Mouse (Mus musculus): ENCODE results near the gene Uqcr11. TPM values are rescaled to one million over a fixed set of nuclear protein-coding genes. Genes with fewer than 3 reads are reported as not detected.

Gene Uqcr11
- polyA plus RNA-seq, 1 experiment from 2014 or later = 790 TPM

DNA sequence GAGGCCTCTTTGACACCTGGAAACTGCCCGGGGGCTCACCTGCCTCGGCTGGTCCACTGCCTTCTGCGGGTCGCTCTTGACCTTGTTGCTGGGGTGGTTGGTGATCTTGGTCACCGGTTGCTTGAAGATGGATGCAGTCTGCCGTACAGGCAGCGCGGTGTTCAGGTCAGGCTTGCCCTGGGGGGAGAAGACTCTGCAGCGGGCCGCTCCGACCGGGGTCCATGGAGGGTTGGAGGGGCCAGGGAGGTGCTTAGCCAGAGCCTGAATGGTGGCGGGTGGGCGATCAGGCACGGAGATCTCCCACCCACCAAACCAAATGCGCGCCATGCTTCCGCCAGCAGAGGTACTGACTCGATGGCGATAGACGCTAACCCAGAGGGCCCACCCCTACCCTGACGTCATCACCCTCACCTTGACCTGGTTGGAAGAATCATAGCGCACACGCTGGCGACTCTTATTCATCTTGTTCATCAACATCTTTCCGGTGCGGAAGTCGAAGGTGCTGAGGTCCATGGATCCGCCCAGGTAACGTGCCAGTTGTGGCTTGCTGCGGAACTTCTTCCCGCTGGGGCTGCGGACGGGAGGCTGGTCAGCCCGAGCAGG is 11.5 kb downstream of the Uqcr11 start:
- Histone ChIP-seq H3K36me3 (peaks cover 70% of the 10 kb centered on the region), H3K27me3 (no peaks in the 10 kb centered on the region), H3K4me2 (no peak overlapping the region), H3K27ac (no peak overlapping the region), H3K9ac (no peak overlapping the region), H3K4me1 (peaks cover 24% of the 10 kb centered on the region), H3K9me3 (replicated peaks) (no peaks in the 10 kb centered on the region), H3K4me3 (replicated peaks) (no peak overlapping the region)
- ATAC-seq (replicated peaks; ENCODE audit: low FRiP score) = no peak
- 92% methylated on average over 35 of the region's 35 CpGs for WGBS

GRCm38 (mm10) chr10:80392687-80393086 is 13.9 kb downstream of the Uqcr11 start:
- Histone ChIP-seq H3K27ac (no peak overlapping the region), H3K27me3 (no peaks in the 10 kb centered on the region), H3K9me3 (replicated peaks) (no peaks in the 10 kb centered on the region), H3K4me1 (peaks cover 31% of the 10 kb centered on the region), H3K4me2 (no peak overlapping the region), H3K4me3 (replicated peaks) (no peak overlapping the region), H3K36me3 (peaks cover 73% of the 10 kb centered on the region), H3K9ac (no peak overlapping the region)
- ATAC-seq (replicated peaks; ENCODE audit: low FRiP score) = no peak
- 88% methylated on average over 5 of the region's 5 CpGs for WGBS

DNA sequence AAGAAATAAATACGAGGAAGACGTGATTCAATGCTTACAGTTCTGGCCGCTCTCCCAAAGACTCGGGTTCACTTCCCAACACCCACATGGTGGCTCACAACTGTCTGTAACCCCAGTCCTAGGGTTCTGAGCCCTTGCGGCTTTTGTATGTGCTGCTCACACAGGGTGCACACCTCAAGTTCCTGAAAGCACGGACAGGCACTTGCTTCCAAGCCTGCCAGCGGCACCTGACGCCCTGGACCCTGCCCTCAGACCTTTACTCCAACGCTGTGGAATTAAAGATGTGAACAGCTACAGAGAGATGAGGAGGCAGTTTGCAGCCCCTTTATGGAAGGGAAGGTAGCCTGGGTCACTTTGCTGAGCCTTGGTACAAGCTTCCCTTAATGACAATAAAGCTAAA is 15.9 kb downstream of the Uqcr11 start:
- H3K36me3 ChIP-seq = peaks cover 59% of the 10 kb centered on the region
- no peak overlapping the region for H3K4me2 ChIP-seq
- no peak overlapping the region for H3K9ac ChIP-seq
- no peak overlapping the region for H3K4me3 ChIP-seq (replicated peaks)
- no peaks in the 10 kb centered on the region for H3K9me3 ChIP-seq (replicated peaks)
- peaks cover 21% of the 10 kb centered on the region for H3K4me1 ChIP-seq
- no peak overlapping the region for H3K27ac ChIP-seq
- H3K27me3 ChIP-seq = no peaks in the 10 kb centered on the region
- ATAC-seq (replicated peaks; ENCODE audit: low FRiP score) = no peak
- WGBS = 83% methylated on average over 9 of the region's 9 CpGs

- no peak overlapping the region for H3K4me2 ChIP-seq
- no peak overlapping the region for H3K27ac ChIP-seq
- no peak for ATAC-seq (replicated peaks; ENCODE audit: low FRiP score)
- no peaks in the 10 kb centered on the region for H3K9me3 ChIP-seq (replicated peaks)
- peaks cover 35% of the 10 kb centered on the region for H3K4me1 ChIP-seq
- H3K36me3 ChIP-seq = peaks cover 51% of the 10 kb centered on the region
- WGBS = 66% methylated on average over 4 of the region's 4 CpGs
- H3K27me3 ChIP-seq = no peaks in the 10 kb centered on the region
- no peak overlapping the region for H3K9ac ChIP-seq
- H3K4me3 ChIP-seq (replicated peaks) = no peak overlapping the region
Measured at GRCm38 (mm10) chr10:80389185-80389708, 17.4 kb downstream of the Uqcr11 start.

GRCm38 (mm10) chr10:80388731-80389130 is 17.9 kb downstream of the Uqcr11 start:
- Histone ChIP-seq H3K4me2 (peak overlapping the region; percentile 97), H3K27me3 (no peaks in the 10 kb centered on the region), H3K4me3 (replicated peaks) (0 out of 2 replicates have a peak overlapping the region, but pooled peaks have one; percentile 74), H3K27ac (peak overlapping the region; percentile 83; the same call in 1 of the 2 replicates), H3K9ac (0 out of 2 replicates have a peak overlapping the region, but pooled peaks have one; percentile 96), H3K9me3 (replicated peaks) (no peaks in the 10 kb centered on the region), H3K4me1 (peaks cover 40% of the 10 kb centered on the region), H3K36me3 (peaks cover 50% of the 10 kb centered on the region)
- WGBS = 13% methylated on average over 2 of the region's 2 CpGs
- ATAC-seq (replicated peaks; ENCODE audit: low FRiP score) = 0 out of 2 replicates have a peak, but pooled peaks have one; percentile 6

GRCm38 (mm10) chr10:80387522-80387959 is 19.1 kb downstream of the Uqcr11 start, which contains the start of gene Mex3d:
Gene Mex3d, minus strand, starts transcription at chr10:80387659.
- H3K27me3 ChIP-seq = no peaks in the 10 kb centered on the region
- peak within 1 kb of the TSS; percentile 74 for H3K4me3 ChIP-seq (replicated peaks)
- ATAC-seq (replicated peaks; ENCODE audit: low FRiP score) = peak; percentile 37
- H3K4me2 ChIP-seq = peak within 1 kb of the TSS; percentile 97
- H3K36me3 ChIP-seq = peaks cover 50% of the 10 kb centered on the region
- WGBS = 0% methylated on average over 16 of the region's 61 CpGs
- H3K27ac ChIP-seq = peak within 1 kb of the TSS; percentile 91
- peaks cover 49% of the 10 kb centered on the region for H3K4me1 ChIP-seq
- H3K9me3 ChIP-seq (replicated peaks) = no peaks in the 10 kb centered on the region
- peak within 1 kb of the TSS; percentile 96 for H3K9ac ChIP-seq

GRCm38 (mm10) chr10:80386735-80387471 is 19.7 kb downstream of the Uqcr11 start:
- Histone ChIP-seq H3K27ac (peak overlapping the region; percentile 91), H3K4me1 (peaks cover 49% of the 10 kb centered on the region), H3K4me2 (peak overlapping the region; percentile 88), H3K36me3 (peaks cover 50% of the 10 kb centered on the region), H3K27me3 (no peaks in the 10 kb centered on the region), H3K9ac (peak overlapping the region; percentile 96), H3K9me3 (replicated peaks) (no peaks in the 10 kb centered on the region), H3K4me3 (replicated peaks) (peak overlapping the region; percentile 74)
- WGBS = under 1% methylated on average over 86 of the region's 94 CpGs
- ATAC-seq (replicated peaks; ENCODE audit: low FRiP score) = peak; percentile 1

- Histone ChIP-seq H3K4me1 (peaks cover 58% of the 10 kb centered on the region), H3K27ac (peak overlapping the region; percentile 91), H3K36me3 (peaks cover 50% of the 10 kb centered on the region), H3K27me3 (no peaks in the 10 kb centered on the region), H3K9ac (peak overlapping the region; percentile 96), H3K4me3 (replicated peaks) (peak overlapping the region; percentile 74), H3K4me2 (peak overlapping the region; percentile 88), H3K9me3 (replicated peaks) (no peaks in the 10 kb centered on the region)
- peak; percentile 49 for ATAC-seq (replicated peaks; ENCODE audit: low FRiP score)
- under 1% methylated on average over 34 of the region's 34 CpGs for WGBS
Measured at GRCm38 (mm10) chr10:80385811-80386734, 20.6 kb downstream of the Uqcr11 start.

DNA sequence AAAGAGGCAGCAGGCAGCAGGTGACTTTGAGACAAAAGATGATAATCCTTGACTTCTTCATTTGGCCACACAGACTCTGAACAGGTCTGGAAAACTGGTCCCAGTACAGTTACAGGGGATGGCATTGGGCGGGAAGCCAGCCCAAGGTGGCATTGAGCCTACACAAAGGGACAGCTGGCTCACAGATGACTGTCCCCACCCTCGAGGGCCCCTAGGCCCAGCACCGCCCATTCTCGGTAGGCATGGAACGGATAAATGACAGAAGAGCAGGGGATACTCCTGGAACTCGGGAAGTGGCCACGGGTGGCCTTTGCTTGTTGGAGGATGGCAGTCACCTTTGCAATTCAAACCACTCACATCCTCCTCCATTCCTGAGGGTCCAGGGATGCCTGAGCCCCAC is 21.3 kb downstream of the Uqcr11 start:
- WGBS = 12% methylated on average over 7 of the region's 7 CpGs
- H3K9ac ChIP-seq = peak overlapping the region; percentile 96
- H3K4me1 ChIP-seq = peaks cover 63% of the 10 kb centered on the region
- ATAC-seq (replicated peaks; ENCODE audit: low FRiP score) = no peak
- peak overlapping the region; percentile 91 for H3K27ac ChIP-seq
- peak overlapping the region; percentile 74 for H3K4me3 ChIP-seq (replicated peaks)
- H3K9me3 ChIP-seq (replicated peaks) = no peaks in the 10 kb centered on the region
- no peaks in the 10 kb centered on the region for H3K27me3 ChIP-seq
- peak overlapping the region; percentile 88 for H3K4me2 ChIP-seq
- H3K36me3 ChIP-seq = peaks cover 50% of the 10 kb centered on the region

DNA sequence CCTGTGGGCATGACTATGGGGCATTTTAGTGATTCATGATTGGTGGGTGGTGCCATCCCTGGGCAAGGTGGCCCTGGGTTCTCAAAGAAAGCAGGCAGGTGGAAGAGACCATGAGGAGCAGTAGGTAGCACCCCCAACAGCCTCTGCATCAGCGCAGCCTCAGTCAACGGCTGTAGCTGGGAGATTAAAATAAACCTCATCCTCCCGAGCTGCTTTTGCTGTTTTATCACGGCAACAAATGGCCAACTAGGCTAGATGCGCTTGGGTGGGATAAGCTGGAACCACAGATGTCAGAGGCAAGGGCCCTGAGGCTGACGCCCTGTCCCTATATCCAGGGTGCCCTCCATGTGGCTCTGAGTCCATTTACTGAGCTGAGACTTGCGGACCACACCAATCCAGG is 21.9 kb downstream of the Uqcr11 start:
- peak overlapping the region; percentile 96 for H3K9ac ChIP-seq

DNA sequence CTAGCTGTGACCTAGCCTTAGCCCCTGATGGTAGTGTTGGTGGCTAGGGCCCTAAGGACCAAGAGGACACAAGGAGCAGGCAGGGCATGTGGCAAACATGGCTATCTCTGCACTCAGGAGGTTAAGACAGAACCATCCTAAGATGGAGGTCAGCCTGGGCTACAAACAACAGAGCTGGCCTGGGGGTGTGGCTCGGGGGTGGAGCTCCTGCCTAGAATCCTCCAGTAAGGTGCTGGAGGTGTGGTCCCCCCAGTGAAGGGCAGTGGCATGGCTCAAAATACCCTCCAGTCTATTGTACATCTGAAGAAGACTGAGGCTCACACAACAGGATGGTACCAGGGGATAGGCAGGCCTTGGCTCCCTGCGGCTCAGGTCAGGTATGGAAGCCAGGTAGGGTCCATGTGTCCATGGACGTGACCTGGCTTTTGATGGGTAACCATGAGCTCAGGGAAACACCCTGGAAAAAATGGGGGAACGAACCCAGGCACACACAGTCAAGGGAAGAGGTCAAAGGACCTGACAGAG is 22.5 kb downstream of the Uqcr11 start:
- Histone ChIP-seq H3K27ac (no peak overlapping the region), H3K4me1 (peaks cover 63% of the 10 kb centered on the region), H3K9me3 (replicated peaks) (no peaks in the 10 kb centered on the region), H3K4me3 (replicated peaks) (peak overlapping the region; percentile 74), H3K27me3 (no peaks in the 10 kb centered on the region), H3K9ac (peak overlapping the region; percentile 96), H3K4me2 (peak overlapping the region; percentile 88), H3K36me3 (peaks cover 55% of the 10 kb centered on the region)
- WGBS = 89% methylated on average over 4 of the region's 4 CpGs
- ATAC-seq (replicated peaks; ENCODE audit: low FRiP score) = no peak

More for the DNA sequence above, 21.9 kb downstream of the Uqcr11 start:
- Histone ChIP-seq H3K4me2 (peak overlapping the region; percentile 88), H3K36me3 (peaks cover 50% of the 10 kb centered on the region), H3K4me1 (peaks cover 63% of the 10 kb centered on the region), H3K27ac (no peak overlapping the region; the same call in 1 of the 2 replicates), H3K4me3 (replicated peaks) (peak overlapping the region; percentile 74), H3K27me3 (no peaks in the 10 kb centered on the region), H3K9me3 (replicated peaks) (no peaks in the 10 kb centered on the region)
- WGBS = 68% methylated on average over 7 of the region's 7 CpGs
- no peak for ATAC-seq (replicated peaks; ENCODE audit: low FRiP score)
